Mouse (Mus musculus): ENCODE results near the gene Mul1. TPM values are rescaled to one million over a fixed set of nuclear protein-coding genes. Genes with fewer than 3 reads are reported as not detected.

Mul1 gene
- total RNA-seq, 1 experiment from 2014 or later = 6.3 TPM

DNA sequence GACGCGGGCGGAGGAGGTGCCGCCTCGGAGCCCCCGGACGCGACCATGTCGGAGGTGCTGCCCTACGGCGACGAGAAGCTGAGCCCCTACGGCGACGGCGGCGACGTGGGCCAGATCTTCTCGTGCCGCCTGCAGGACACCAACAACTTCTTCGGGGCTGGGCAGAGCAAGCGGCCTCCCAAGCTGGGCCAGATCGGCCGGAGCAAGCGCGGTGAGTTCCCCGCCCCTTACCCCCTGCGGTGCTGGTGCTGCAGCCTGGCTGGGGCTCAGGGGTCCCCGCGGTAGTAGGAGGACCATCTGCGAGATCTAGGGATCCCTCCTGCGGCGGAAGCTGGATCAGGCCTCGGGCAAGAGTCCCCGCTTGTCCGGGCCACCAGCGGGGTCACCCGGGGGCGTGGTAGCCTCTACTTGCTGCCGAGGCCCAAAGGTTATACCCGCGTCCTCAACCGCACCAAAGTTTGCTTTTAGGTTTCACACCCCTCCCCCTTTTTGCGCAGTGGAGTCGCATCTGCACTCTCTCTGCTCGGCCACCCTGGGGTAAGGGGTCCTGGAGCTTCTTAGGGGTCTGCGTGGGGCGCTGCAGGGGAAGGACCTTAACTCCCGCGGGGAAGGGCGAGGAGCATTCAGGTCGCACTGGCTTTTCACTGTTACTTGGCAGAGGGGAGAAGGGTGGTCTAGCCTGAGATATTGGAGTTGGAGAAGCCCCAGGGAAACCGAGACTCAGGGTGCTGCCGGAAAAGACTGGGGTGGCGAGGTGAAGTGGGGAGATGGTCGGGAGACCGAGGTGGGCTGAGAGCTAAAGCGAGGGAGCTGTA is 20.9 kb downstream of the Mul1 start:
- peak in 1 of 2 experiments; percentile 12; a peak in 1 of 4 replicates for ATAC-seq (replicated peaks in 1 of 2; ENCODE audit: insufficient read depth in 1 of 2, low FRiP score in 2 of 2, low TSS enrichment in 1 of 2, low read depth in 1 of 2, poor library complexity in 2 of 2, severe bottlenecking in 2 of 2)

DNA sequence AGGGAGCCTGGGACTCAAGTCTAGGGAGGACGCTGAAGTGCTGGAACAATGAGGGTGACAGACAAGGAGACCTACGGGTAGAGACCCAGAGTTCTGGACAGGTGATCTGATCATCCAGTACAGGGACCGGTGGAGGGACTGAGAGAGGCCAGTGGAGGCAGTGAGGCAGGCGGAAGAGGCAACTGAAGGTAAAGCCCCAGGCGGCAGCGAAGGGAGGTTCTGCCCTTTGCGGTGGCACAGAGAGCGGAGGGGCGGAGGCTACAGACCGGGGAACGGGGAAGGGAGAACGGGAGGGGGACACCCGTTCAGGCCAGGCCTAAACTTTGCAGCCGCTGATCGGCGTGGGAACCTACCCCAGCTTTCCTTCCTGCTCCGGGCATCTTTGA is 21.5 kb downstream of the Mul1 start:
- ATAC-seq (replicated peaks in 1 of 2; ENCODE audit: insufficient read depth in 1 of 2, low FRiP score in 2 of 2, low TSS enrichment in 1 of 2, low read depth in 1 of 2, poor library complexity in 2 of 2, severe bottlenecking in 2 of 2) = peak; percentile 47 to 68; a peak in 3 of 4 replicates

DNA sequence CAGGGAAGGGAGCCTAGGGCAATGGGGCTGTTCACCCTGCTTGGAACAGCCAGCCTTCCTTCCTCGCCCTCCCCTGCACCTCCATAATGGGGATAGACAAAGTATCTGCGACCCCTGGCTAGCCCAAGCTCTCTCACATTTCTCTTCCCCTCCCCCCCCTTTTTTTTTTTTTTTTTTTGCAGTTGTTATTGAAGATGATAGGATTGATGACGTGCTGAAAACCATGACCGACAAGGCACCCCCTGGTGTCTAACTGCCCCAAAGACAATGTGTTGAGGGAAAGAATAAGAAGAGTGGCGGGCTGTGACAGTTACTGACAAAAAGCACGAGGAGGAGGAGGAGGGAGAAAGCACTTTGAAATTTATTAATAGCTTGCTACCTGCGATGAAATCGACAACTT is 22.1 kb downstream of the Mul1 start:
- no peak for ATAC-seq (replicated peaks in 1 of 2; ENCODE audit: insufficient read depth in 1 of 2, low FRiP score in 2 of 2, low TSS enrichment in 1 of 2, low read depth in 1 of 2, poor library complexity in 2 of 2, severe bottlenecking in 2 of 2)

DNA sequence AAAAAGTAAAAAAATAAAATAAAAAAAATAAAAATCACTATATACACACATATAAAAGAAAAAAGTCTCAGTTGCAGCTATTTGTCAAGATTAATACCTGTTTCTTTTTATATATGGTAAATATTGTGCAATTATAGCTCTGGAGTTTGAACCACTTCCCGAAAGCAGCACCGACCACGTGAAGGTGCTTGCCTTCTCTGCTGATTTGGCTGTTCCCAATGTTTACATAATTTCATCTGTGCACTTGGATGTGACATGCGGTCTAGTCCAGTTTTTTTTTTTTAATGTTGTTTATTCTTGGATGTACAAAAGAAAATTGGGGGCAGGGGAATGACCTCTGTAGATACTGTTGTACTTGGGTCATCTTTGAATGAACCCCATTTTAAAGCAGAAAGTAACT is 22.6 kb downstream of the Mul1 start:
- no peak for ATAC-seq (replicated peaks in 1 of 2; ENCODE audit: insufficient read depth in 1 of 2, low FRiP score in 2 of 2, low TSS enrichment in 1 of 2, low read depth in 1 of 2, poor library complexity in 2 of 2, severe bottlenecking in 2 of 2)

DNA sequence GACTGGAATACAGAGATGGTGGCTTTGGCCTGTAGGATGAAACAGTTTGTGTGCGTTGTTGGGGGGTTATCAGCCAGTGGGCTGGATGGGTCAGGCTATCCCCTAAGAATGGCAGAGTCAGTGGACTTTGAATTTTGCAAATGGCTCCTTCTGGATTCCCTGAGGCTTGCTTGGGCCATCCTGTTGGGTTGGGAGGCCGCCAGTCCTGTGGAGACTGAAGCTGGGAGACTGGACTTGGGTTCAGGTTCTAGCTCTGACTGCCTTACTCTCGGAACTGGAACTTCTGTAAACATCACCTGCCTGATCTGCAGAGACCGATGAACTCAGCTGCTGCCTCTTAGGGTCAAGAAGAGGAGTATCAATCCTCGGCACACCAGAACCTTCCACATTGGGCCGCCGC is 23.7 kb downstream of the Mul1 start:
- ATAC-seq (replicated peaks in 1 of 2; ENCODE audit: insufficient read depth in 1 of 2, low FRiP score in 2 of 2, low TSS enrichment in 1 of 2, low read depth in 1 of 2, poor library complexity in 2 of 2, severe bottlenecking in 2 of 2) = no peak

DNA sequence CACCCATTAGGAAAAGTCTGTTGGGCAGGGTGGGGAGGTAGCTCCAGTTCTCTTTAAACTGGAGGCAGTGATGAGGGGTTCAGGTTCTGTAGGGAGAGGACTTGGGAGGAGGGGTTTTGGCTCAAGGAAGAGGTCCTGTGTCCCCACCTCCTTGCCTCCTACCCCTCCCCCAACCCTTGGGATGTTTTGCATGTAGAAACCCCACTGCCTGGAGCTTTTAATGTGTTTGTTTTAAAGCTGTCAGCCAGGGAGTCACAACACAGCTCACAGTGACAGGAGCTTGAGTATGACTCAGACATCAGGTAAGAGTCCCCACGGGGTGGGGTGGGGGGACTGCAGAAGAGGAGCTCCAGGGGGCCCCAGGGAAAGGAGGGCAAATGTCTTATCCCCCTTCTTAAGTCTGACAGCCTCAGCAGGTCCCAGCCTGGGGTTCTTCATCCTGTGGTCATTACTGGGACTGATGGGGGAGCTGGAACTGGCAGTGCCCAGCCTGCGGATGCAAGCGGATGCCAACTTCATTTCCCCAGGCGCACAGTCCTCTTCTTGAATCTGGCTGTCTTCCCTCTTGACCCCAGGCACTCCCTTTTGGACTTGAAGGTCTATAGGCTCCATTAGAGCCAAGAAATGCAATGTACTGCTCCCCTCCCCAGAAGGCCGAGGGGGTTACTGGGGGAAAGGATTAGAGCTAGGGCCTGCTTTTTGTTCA is 24.4 kb downstream of the Mul1 start:
- no peak for ATAC-seq (replicated peaks in 1 of 2; ENCODE audit: insufficient read depth in 1 of 2, low FRiP score in 2 of 2, low TSS enrichment in 1 of 2, low read depth in 1 of 2, poor library complexity in 2 of 2, severe bottlenecking in 2 of 2)

DNA sequence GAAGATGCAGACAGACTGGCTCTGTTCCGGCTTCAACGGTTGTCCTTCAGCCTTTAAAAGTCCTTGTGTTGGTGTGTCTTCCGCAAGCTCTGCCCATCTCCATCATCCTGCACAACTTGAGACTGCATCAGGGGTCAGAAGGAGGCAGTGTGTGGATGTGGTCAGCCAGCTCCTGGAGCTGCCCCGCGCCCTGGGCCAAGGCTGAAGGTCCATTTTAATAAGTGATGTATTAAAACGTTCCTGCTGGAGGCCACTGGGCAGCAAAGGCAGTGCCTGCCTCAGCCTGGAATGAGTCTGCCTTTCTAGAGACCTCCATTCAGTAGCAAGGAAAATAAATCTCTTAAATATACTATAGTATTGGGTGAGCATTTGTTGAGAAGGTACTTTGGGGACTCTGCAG is 25.3 kb downstream of the Mul1 start:
- ATAC-seq (replicated peaks in 1 of 2; ENCODE audit: insufficient read depth in 1 of 2, low FRiP score in 2 of 2, low TSS enrichment in 1 of 2, low read depth in 1 of 2, poor library complexity in 2 of 2, severe bottlenecking in 2 of 2) = no peak

DNA sequence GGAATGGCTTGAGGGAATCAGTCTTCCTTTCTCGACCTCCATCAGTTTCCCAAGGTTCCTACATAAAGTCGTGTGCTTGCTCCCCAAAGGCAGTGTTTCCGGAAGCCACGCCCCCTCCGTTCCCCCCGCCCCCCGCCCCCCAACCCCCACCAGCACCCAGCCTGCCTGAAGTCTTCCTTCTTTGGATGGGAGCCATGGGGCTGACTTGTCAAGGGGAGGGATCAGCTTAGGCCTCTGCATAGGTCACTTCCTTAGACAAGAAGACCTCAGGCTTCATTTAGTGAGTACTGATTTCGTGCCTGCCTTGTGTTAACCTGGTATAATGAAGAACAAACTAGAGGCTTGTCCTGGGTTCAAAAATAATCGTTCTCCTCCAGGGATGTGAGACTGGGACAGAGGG is 26.4 kb downstream of the Mul1 start:
- no peak for ATAC-seq (replicated peaks in 1 of 2; ENCODE audit: insufficient read depth in 1 of 2, low FRiP score in 2 of 2, low TSS enrichment in 1 of 2, low read depth in 1 of 2, poor library complexity in 2 of 2, severe bottlenecking in 2 of 2)

DNA sequence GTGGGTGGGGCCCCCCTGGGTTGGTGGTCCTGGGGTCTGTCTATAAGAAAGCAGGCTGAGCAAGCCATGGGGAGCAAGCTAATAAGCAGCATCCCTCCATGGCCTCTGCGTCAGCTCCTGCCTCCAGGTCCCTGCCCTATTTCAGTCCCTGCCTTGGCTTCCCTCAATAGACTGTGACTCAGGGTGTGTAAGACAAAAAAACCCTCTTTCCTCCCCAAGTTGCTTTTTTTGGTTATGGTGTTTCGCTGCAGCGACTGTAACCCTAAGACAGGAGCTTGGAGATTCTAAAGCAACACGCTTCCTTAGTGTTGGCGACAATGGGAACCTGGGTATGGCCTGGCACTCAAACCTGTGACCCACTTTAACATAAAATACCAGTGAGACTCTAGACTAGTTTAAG is 27.0 kb downstream of the Mul1 start:
- no peak for ATAC-seq (replicated peaks in 1 of 2; ENCODE audit: insufficient read depth in 1 of 2, low FRiP score in 2 of 2, low TSS enrichment in 1 of 2, low read depth in 1 of 2, poor library complexity in 2 of 2, severe bottlenecking in 2 of 2)

DNA sequence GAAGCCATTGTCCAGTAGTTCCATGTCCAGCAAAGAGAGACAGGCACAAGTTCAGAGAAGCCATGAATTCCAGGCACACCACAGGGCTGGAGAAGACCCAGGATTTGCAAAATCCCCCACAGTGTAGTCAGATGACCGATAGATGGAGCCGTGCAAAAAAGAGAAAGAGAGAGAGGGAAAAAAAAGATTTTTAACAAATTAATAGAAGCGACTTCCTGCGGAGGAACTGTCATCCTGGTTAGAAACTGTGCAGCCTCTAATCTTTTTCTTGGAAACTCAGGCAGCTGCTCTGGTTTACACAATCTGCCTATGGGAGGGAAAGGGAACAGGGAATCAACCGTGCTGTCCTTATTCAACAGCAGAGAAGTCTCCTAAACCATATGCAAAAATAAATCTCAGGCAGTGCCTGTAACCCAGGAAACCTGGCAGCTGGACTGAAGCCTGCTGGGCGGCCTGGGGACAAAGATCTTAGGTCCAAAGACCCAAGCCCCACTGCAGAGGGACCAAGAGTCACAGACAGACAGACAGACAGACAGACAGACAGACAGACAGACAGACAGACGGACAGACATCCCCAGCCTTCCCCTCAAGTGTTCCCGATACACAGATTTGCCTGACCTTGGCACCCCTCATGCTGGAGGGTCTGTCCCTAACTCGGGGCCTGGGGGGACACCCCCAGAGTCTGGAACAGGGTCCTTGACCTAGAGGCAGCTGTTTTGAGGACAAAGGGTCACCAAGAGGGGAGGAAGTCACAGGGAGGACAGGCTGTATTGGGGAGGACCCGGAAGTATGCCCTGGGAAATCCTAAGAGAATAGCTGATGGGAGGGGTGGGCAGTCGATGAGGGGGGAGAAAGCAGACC is 28.7 kb downstream of the Mul1 start:
- no peak for ATAC-seq (replicated peaks in 1 of 2; ENCODE audit: insufficient read depth in 1 of 2, low FRiP score in 2 of 2, low TSS enrichment in 1 of 2, low read depth in 1 of 2, poor library complexity in 2 of 2, severe bottlenecking in 2 of 2)

DNA sequence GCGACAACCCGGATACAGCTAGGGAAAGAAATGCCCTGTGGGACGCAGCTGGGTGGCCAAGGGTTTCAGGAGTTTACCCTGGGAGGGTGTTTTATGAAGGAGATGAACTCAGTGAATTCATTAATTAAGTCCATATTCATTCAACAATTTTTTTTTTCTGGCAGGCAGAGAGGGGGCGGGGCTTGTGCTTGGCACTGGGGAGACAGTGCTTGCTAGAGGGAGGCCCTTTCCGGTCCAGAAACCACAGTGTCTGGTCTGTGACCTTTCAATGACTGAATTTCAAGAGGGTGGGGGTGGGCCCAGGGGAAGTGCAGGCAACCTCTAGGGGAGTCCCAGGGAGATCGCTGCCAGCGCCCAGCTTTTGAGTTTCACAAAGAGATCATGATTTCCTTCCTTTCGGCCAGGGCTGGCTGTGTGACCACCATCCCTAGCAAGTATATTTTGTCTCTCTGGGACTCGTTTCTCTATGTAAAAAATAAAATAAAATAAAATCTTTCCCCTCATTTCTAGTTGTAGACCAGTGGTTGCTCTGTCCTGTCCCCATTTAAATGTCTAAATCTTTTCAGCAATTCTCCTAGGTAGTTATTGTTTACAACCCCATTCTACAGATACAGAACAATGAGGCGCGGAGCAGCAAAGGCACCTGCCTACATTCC is 29.5 kb downstream of the Mul1 start:
- ATAC-seq (replicated peaks in 1 of 2; ENCODE audit: insufficient read depth in 1 of 2, low FRiP score in 2 of 2, low TSS enrichment in 1 of 2, low read depth in 1 of 2, poor library complexity in 2 of 2, severe bottlenecking in 2 of 2) = peak; percentile 78 to 79

DNA sequence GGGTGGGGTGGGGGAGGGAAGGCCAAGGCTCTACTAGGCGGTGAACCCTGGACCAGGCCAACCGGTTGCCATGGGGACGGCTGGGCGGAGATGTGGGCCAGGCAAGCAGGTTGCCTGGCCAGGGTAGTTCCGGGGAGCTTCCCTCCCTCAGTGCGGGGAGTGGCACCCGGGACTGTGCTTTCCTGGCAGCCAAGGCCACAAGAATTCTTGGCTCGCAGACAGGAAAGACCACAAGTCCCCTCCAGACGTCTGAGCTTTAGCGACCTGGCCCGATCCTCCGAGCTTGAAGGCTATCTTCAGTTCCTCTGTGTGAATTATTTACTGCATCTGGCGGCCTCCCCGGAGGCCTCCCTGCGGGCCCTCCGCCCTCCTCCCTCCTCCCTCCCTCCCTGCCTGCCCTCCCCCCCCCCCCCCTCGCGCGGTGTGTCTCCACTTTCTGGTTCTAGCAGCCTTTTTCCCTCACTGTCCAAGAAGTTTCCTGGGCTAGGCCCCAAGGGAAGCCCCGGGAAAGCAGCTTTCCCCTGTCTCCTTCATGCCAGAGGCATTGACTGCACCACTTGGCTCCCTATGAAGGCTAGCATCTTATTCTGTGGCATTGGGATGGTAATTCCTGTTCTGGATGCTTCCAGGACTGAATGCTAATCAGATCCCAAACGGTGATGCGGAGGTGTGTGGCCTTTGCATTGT is 30.3 kb downstream of the Mul1 start:
- ATAC-seq (replicated peaks in 1 of 2; ENCODE audit: insufficient read depth in 1 of 2, low FRiP score in 2 of 2, low TSS enrichment in 1 of 2, low read depth in 1 of 2, poor library complexity in 2 of 2, severe bottlenecking in 2 of 2) = peak; percentile 39 to 62; a peak in 3 of 4 replicates

DNA sequence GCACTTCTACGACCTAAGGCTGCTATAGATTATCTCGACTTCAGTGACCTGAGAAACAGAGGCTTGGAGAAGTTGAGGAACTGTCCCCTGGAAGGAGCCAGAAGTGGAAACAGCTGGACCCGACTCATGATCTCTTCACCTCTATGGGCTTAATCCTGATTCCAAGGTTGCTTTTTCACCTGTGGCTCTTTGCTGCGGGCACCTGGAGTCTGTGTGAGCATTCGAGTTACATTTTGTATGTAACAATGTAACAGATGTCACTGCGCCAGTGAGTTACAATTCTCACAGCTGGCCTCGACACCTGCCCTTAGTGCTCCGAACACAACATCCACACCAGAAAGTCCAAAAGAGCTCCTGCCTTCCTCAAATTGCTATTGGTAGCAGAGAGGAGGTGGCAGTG is 31.0 kb downstream of the Mul1 start:
- ATAC-seq (replicated peaks in 1 of 2; ENCODE audit: insufficient read depth in 1 of 2, low FRiP score in 2 of 2, low TSS enrichment in 1 of 2, low read depth in 1 of 2, poor library complexity in 2 of 2, severe bottlenecking in 2 of 2) = no peak

DNA sequence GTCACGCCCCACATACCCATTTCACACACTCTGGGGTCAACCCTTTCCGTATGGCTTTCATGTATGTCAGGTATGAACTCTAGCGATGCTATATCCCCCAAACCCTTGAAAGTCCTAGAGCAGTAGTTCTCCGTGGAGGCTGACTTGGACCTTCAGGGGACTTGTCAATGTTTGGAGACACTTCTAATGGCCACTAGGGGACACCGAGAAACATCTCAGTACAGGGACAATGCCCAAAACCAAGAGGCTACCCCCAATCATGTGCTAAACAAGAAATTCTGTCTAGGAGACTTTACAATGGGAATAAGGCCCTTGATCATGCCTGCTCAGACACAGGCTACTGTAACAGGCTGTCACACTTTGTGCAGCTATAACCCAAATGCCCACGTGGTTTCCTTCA is 32.2 kb downstream of the Mul1 start:
- no peak for ATAC-seq (replicated peaks in 1 of 2; ENCODE audit: insufficient read depth in 1 of 2, low FRiP score in 2 of 2, low TSS enrichment in 1 of 2, low read depth in 1 of 2, poor library complexity in 2 of 2, severe bottlenecking in 2 of 2)

DNA sequence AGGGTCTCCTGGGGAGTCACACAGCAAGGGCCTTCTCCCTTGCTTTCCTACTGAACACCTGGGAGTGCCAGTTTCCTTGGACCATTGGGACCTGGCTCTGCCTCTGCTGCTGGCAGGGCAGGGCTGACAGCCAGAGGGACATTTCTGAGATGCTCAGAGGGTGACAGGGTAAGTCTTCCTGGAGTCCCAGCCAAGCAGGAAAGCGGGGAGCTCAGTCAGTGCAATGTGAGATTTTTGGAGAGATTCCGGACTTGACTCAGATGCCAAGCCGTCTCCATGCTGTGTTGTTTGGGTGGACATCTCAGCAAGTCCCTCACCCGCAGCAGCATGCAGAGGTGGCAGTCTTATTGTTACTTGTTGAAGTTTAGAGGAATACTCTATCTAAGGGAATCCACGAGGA is 33.0 kb downstream of the Mul1 start:
- ATAC-seq (replicated peaks in 1 of 2; ENCODE audit: insufficient read depth in 1 of 2, low FRiP score in 2 of 2, low TSS enrichment in 1 of 2, low read depth in 1 of 2, poor library complexity in 2 of 2, severe bottlenecking in 2 of 2) = no peak

DNA sequence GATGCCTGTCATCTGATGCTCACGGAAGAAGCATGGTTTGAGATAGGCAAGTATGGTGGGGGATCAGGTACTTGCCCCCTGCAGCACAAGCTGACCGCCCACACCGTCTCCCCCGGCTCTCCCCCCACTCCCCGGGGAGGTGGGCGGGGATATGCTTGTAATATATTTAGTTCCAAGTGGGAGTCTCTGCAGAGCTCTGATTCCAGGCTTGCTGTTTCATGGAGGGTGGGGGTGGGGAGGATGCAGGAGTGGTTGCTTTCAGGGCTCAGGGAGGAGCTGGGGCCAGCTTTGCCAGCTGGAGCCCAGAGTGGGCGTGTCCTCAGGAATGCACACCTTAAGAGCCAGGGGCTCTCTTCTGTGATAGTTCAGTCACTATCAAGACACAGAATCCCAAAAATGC is 34.6 kb downstream of the Mul1 start:
- no peak for ATAC-seq (replicated peaks in 1 of 2; ENCODE audit: insufficient read depth in 1 of 2, low FRiP score in 2 of 2, low TSS enrichment in 1 of 2, low read depth in 1 of 2, poor library complexity in 2 of 2, severe bottlenecking in 2 of 2)

DNA sequence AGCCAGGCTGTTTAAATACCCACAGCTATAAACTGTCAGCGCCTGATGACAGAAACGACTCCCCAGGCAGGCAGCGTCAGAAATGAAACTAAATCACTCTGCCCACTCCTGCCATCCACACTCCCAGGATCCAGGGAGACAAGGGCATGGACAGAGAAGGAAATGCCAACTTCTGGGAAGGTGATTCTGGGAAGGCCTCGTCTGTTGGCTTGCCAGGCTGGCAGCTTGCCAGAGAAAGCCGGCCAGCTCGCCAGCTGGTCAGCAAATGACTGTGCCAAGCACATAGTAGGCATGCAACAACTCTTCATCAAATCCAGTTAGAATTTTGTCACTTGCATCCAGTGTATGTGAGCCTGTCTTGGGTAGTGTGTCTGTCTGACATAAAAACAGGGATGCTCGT is 36.8 kb downstream of the Mul1 start:
- no peak for ATAC-seq (replicated peaks in 1 of 2; ENCODE audit: insufficient read depth in 1 of 2, low FRiP score in 2 of 2, low TSS enrichment in 1 of 2, low read depth in 1 of 2, poor library complexity in 2 of 2, severe bottlenecking in 2 of 2)

All from hematopoietic stem cell, adult 5-6 weeks (primary cell).